Mouse (Mus musculus): ENCODE measurements around the gene Ophn1.

The Ophn1 gene

GRCm38 (mm10) chrX:98803813-98804212 is 87.0 kb downstream of the Ophn1 start:
- DNase-seq (ENCODE audit: low spot score): no peak

GRCm38 (mm10) chrX:98774247-98774950 is 116.4 kb downstream of the Ophn1 start:
- DNase-seq (ENCODE audit: low spot score): no peak

GRCm38 (mm10) chrX:98755089-98755488 is 135.7 kb downstream of the Ophn1 start:
- peak; percentile 17 for DNase-seq (ENCODE audit: low spot score)

GRCm38 (mm10) chrX:98751279-98751817 is 139.5 kb downstream of the Ophn1 start:
- DNase-seq (ENCODE audit: low spot score): no peak

GRCm38 (mm10) chrX:98736758-98737157 is 154.1 kb downstream of the Ophn1 start:
- DNase-seq (ENCODE audit: low spot score): no peak

GRCm38 (mm10) chrX:98722991-98723390 is 167.8 kb downstream of the Ophn1 start:
- DNase-seq (ENCODE audit: low spot score): no peak

- DNase-seq (ENCODE audit: low spot score): no peak
Measured at GRCm38 (mm10) chrX:98707766-98708165, 183.1 kb downstream of the Ophn1 start.

- peak; percentile 55 for DNase-seq (ENCODE audit: low spot score)
Measured at GRCm38 (mm10) chrX:98701635-98702034, 189.2 kb downstream of the Ophn1 start.

GRCm38 (mm10) chrX:98682603-98683002 is 208.2 kb downstream of the Ophn1 start:
- DNase-seq (ENCODE audit: low spot score): peak; percentile 4

- no peak for DNase-seq (ENCODE audit: low spot score)
Measured at GRCm38 (mm10) chrX:98681281-98681680, 209.5 kb downstream of the Ophn1 start.

GRCm38 (mm10) chrX:98670988-98671387 is 219.8 kb downstream of the Ophn1 start:
- no peak for DNase-seq (ENCODE audit: low spot score)

GRCm38 (mm10) chrX:98651431-98651830 is 239.4 kb downstream of the Ophn1 start:
- DNase-seq (ENCODE audit: low spot score): no peak

- DNase-seq (ENCODE audit: low spot score): no peak
Measured at GRCm38 (mm10) chrX:98628666-98629404, 262.0 kb downstream of the Ophn1 start.

GRCm38 (mm10) chrX:98618865-98619264 is 272.0 kb downstream of the Ophn1 start:
- DNase-seq (ENCODE audit: low spot score): peak; percentile 44

GRCm38 (mm10) chrX:98617426-98617825 is 273.4 kb downstream of the Ophn1 start:
- no peak for DNase-seq (ENCODE audit: low spot score)

GRCm38 (mm10) chrX:98574201-98574600 is 316.6 kb downstream of the Ophn1 start:
- DNase-seq (ENCODE audit: low spot score): no peak

- DNase-seq (ENCODE audit: low spot score): no peak
Measured at GRCm38 (mm10) chrX:98546458-98546857, 344.4 kb downstream of the Ophn1 start.

- no peak for DNase-seq (ENCODE audit: low spot score)
Measured at GRCm38 (mm10) chrX:98515329-98515728, 375.5 kb downstream of the Ophn1 start.

GRCm38 (mm10) chrX:98514359-98514904 is 376.4 kb downstream of the Ophn1 start:
- no peak for DNase-seq (ENCODE audit: low spot score)

Measured in layer of hippocampus, adult 11-12 months (tissue).